Mouse (Mus musculus) naive thymus-derived CD4-positive, alpha-beta T cell, adult 2 months (primary cell): ENCODE measurements around the gene Gm28919.
"Not testable (repeated sequence)": the region's sequence is repeated elsewhere in the genome, so short reads cannot be mapped to it uniquely, and the experiment has no call there.

ENCODE experiments used
- DNase-seq: peaks from one replicate; pipeline ENCODE4 v3.0.0-alpha.2; 2011; ENCODE audit warnings: low read depth

Gene Gm28919

DNA sequence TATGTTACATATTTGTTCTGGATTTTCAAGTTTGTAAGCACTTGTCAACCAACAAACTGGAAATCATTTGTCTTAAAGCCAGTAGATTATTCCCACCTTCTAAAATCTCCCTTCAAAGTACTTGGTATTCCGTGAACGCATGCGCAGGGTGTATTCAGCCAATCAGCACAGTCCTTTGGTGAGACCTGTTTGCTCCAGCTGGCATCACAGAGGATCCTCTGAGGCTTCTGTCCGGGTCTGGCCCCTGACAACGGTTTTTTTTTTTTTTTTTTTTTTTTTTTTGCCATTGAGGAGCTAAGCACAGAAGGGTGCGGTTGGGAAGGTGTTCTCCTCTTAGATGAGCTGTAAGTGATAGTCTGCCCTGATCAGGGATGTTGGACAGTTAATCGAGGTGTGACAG, at the start of gene Gm28919:
Gene Gm28919, plus strand, starts transcription at position 301 of the 400 bp plus-strand sequence.
- not testable (repeated sequence) for DNase-seq
